ENCODE assay signal across 24 mouse cellular contexts in the genomic region with DNA sequence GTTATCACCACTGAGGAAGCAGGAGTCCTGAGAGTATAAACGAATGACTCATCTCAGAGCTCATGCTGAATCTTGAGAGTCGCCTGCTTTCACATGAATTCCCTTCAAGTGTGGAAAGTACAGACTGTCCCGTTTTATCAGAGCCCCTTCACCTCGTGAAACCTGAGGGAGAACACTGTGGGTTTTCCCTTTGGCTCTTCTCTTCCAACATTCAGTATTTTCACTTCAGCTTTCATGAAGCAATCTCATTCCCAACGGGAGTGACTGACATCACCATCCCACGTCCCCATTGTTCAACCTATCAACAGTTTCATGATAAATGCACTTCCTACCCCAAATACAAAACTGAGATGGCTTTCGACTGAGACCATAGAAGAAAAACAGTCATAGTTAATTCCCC.
DNase-seq lines count a peak whose midpoint lies in the region; ATAC-seq lines count a peak whose summit lies in the region.
"Had no signal": no experiment of that assay in that cellular context is flagged by ENCODE, and none has a peak within 500 bp of the region (broad histone marks: within the 10 kb centered on the region; RNA-seq: fewer than 3 reads in every experiment).

No protein-coding gene starts in this region.

- no peaks in the 10 kb centered on the region for H3K36me3 ChIP-seq in heart, embryonic 11.5 days (ENCODE audit: control insufficient read depth, insufficient read depth, low read length)
- H3K36me3 ChIP-seq in forebrain, embryonic 11.5 days (ENCODE audit: control insufficient read depth, insufficient read depth, low read length): no peaks in the 10 kb centered on the region
- H3K36me3 ChIP-seq: embryonic facial prominence, embryonic 12.5 days; forebrain, embryonic 12.5 days; hindbrain, embryonic 12.5 days; liver, embryonic 13.5 days; midbrain, embryonic 12.5 days had no signal

- no peak overlapping the region for H3K27ac ChIP-seq in heart, embryonic 11.5 days (ENCODE audit: low read depth, low read length)
- H3K27ac ChIP-seq in forebrain, embryonic 11.5 days (ENCODE audit: low read depth, low read length): no peak overlapping the region
- H3K27ac ChIP-seq: embryonic facial prominence, embryonic 12.5 days; forebrain, embryonic 12.5 days; hindbrain, embryonic 12.5 days; left cerebral cortex, adult 2 months; liver, embryonic 13.5 days; midbrain, embryonic 12.5 days had no signal

- WGBS in heart, embryonic 11.5 days (ENCODE audit: insufficient replicate concordance): 29% methylated on average over 7 of the region's 7 CpGs
- 84% methylated on average over 7 of the region's 7 CpGs for WGBS in forebrain, embryonic 11.5 days

- H3K4me3 ChIP-seq in heart, embryonic 11.5 days (ENCODE audit: low read depth, low read length): no peak overlapping the region
- no peak overlapping the region for H3K4me3 ChIP-seq in forebrain, embryonic 11.5 days (ENCODE audit: low read depth, low read length)
- H3K4me3 ChIP-seq: embryonic facial prominence, embryonic 12.5 days; forebrain, embryonic 12.5 days; hindbrain, embryonic 12.5 days; left cerebral cortex, adult 2 months; liver, embryonic 13.5 days; midbrain, embryonic 12.5 days had no signal

- no peaks in the 10 kb centered on the region for H3K27me3 ChIP-seq in heart, embryonic 11.5 days (ENCODE audit: control insufficient read depth, insufficient read depth, low read length)
- no peaks in the 10 kb centered on the region for H3K27me3 ChIP-seq in forebrain, embryonic 11.5 days (ENCODE audit: control insufficient read depth, insufficient read depth, low read length)
- H3K27me3 ChIP-seq: embryonic facial prominence, embryonic 12.5 days; forebrain, embryonic 12.5 days; hindbrain, embryonic 12.5 days; liver, embryonic 13.5 days; midbrain, embryonic 12.5 days had no signal

- H3K4me1 ChIP-seq in heart, embryonic 11.5 days (ENCODE audit: control insufficient read depth, insufficient read depth, low read length): no peaks in the 10 kb centered on the region
- no peaks in the 10 kb centered on the region for H3K4me1 ChIP-seq in forebrain, embryonic 11.5 days (replicated peaks; ENCODE audit: control insufficient read depth, insufficient read depth, low read length)
- H3K4me1 ChIP-seq: embryonic facial prominence, embryonic 12.5 days; forebrain, embryonic 12.5 days; hindbrain, embryonic 12.5 days; liver, embryonic 13.5 days; midbrain, embryonic 12.5 days had no signal

- intact Hi-C loops in gastrocnemius, postnatal 14 days (cut with DNase I; ENCODE audit: low total_unique reads): no loop called here
- intact Hi-C loops in heart, postnatal 14 days (cut with DNase I): no loop called here

- H3K9ac ChIP-seq in heart, embryonic 11.5 days (ENCODE audit: low read depth, low read length): no peak overlapping the region
- H3K9ac ChIP-seq in forebrain, embryonic 11.5 days (ENCODE audit: low read length): no peak overlapping the region
- H3K9ac ChIP-seq: embryonic facial prominence, embryonic 12.5 days; forebrain, embryonic 12.5 days; hindbrain, embryonic 12.5 days; liver, embryonic 13.5 days; midbrain, embryonic 12.5 days had no signal

- no peaks in the 10 kb centered on the region for H3K9me3 ChIP-seq in heart, embryonic 11.5 days (replicated peaks; ENCODE audit: control insufficient read depth, low read length)
- H3K9me3 ChIP-seq in forebrain, embryonic 11.5 days (ENCODE audit: control insufficient read depth, low read length): no peaks in the 10 kb centered on the region
- H3K9me3 ChIP-seq: embryonic facial prominence, embryonic 12.5 days; forebrain, embryonic 12.5 days; hindbrain, embryonic 12.5 days; liver, embryonic 13.5 days; midbrain, embryonic 12.5 days had no signal

- H3K4me2 ChIP-seq in heart, embryonic 11.5 days: no peak overlapping the region
- H3K4me2 ChIP-seq in forebrain, embryonic 11.5 days (ENCODE audit: low read depth, low read length, severe bottlenecking): no peak overlapping the region
- H3K4me2 ChIP-seq: embryonic facial prominence, embryonic 12.5 days; forebrain, embryonic 12.5 days; hindbrain, embryonic 12.5 days; liver, embryonic 13.5 days; midbrain, embryonic 12.5 days had no signal

- ATAC-seq in heart, embryonic 11.5 days (replicated peaks; ENCODE audit: insufficient number of reproducible peaks, low FRiP score, low TSS enrichment): no peak
- ATAC-seq in forebrain, embryonic 11.5 days (replicated peaks; ENCODE audit: low FRiP score): no peak
- ATAC-seq: Patski had no signal

- DNase-seq in gastrocnemius, adult 18-20 months (ENCODE audit: low spot score): peak; percentile 68
- no peak for DNase-seq in gastrocnemius, postnatal 14 days
- DNase-seq in heart, adult 9 months (ENCODE audit: low spot score in 2 of 2): peak; percentile 67 to 82
- DNase-seq in heart, postnatal 14 days: peak; percentile 3 to 15
- DNase-seq in layer of hippocampus, adult 11-12 months (ENCODE audit: low spot score): no peak
- DNase-seq in forebrain, embryonic 11.5 days (ENCODE audit: low spot score): no peak
- DNase-seq: adrenal gland, adult 2 months; cerebellum, adult 2 months; cerebellum, postnatal 25 days; kidney, adult 11 months; kidney, postnatal 4 days; layer of hippocampus, adult 9-11 months; liver, embryonic 13.5 days; lung, adult 2 months; lung, postnatal 14 days; right cerebral cortex, postnatal 14 days; thymus, postnatal 25 days had no signal

Comparison
In these comparisons a context has a peak if more than half of its experiments do, and no peak if none do; other contexts are left out.
1. DNase-seq: peak in gastrocnemius, adult 18-20 months (single experiment), heart, adult 9 months (2 of 2) and heart, postnatal 14 days (2 of 2); none in gastrocnemius, postnatal 14 days (single experiment), layer of hippocampus, adult 11-12 months (single experiment) and forebrain, embryonic 11.5 days (single experiment).